Mouse (Mus musculus): ENCODE data around the gene Lsm10. TPM values are rescaled to one million over a fixed set of nuclear protein-coding genes. Genes with fewer than 3 reads are reported as not detected.

Lsm10 gene
- polyA plus RNA-seq, 1 experiment from 2014 or later: 45.7 TPM

DNA sequence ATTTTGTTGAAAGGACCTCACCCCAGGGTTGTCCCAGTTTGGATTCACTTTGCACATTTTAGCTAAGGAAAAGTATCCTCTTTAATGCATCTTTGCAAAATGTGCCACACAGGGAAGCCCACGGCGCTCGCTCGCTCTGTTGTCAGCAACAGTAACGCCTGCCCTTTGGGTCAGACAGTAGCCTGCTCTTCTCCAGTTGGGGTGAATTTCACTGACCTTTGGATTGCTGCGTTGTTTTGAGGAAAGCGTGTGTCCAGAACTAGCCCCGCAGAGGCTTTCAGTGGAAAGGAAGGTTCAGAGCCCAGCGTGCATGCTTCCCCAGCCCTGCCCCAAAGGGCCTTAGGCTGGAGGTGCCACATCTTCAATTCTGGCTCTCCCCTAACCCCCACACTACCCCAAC lies 19.0 kb downstream of the Lsm10 start:
- no peak for ATAC-seq (ENCODE audit: low FRiP score)
- Histone ChIP-seq H3K4me2 (no peak overlapping the region), H3K4me1 (ENCODE audit: control insufficient read depth, insufficient read depth, low read length) (peaks cover 10% of the 10 kb centered on the region), H3K9me3 (ENCODE audit: control insufficient read depth, low read length) (no peaks in the 10 kb centered on the region), H3K9ac (ENCODE audit: low read length) (no peak overlapping the region), H3K27me3 (ENCODE audit: control insufficient read depth, insufficient read depth, low read length) (no peaks in the 10 kb centered on the region), H3K4me3 (ENCODE audit: low read depth, low read length) (no peak overlapping the region), H3K36me3 (ENCODE audit: control insufficient read depth, insufficient read depth, low read length) (no peaks in the 10 kb centered on the region), H3K27ac (ENCODE audit: low read depth, low read length) (no peak overlapping the region)
- peak; percentile 68 for DNase-seq (ENCODE audit: low spot score, missing footprints)
- 92% methylated on average over 9 of the region's 9 CpGs for WGBS

DNA sequence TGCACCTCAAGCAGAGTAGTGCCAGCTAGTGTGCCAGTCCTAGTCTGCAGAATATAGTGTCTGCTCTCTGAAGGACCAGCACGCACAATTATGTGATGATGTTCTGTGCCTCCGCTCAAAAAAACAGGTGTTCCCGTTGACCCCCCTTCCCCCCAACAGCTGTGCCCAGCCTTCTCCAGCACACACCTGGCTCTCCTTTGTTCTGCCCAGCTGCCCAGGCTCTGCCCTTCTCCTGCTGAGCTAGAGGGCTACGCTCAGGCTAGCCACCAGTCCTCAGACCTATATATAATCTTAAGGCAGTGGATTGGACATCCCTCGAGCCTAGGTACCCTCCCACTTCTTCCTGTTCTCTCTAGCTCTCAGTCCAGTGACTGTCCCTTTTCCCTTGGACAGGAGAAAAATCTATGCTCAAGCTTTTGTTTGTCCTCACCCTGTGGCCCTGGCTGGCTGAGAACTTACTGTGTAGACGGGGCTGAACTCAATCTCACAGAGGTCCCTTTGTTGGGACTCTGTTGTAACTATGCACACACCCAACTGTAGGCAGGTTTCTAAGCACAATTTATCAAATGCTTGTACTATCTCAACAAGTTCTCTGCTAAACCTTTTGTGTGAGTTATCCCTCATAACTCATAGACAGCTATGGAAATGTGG lies 19.6 kb downstream of the Lsm10 start:
- peak; percentile 8 for DNase-seq (ENCODE audit: low spot score, missing footprints)
- 86% methylated on average over 6 of the region's 6 CpGs for WGBS
- H3K4me2 ChIP-seq: no peak overlapping the region
- no peaks in the 10 kb centered on the region for H3K9me3 ChIP-seq (ENCODE audit: control insufficient read depth, low read length)
- ATAC-seq (ENCODE audit: low FRiP score): no peak
- no peak overlapping the region for H3K27ac ChIP-seq (ENCODE audit: low read depth, low read length)
- H3K27me3 ChIP-seq (ENCODE audit: control insufficient read depth, insufficient read depth, low read length): no peaks in the 10 kb centered on the region
- H3K9ac ChIP-seq (ENCODE audit: low read length): no peak overlapping the region
- no peak overlapping the region for H3K4me3 ChIP-seq (ENCODE audit: low read depth, low read length)
- H3K4me1 ChIP-seq (ENCODE audit: control insufficient read depth, insufficient read depth, low read length): peaks cover 4% of the 10 kb centered on the region
- 0 out of 2 replicates have a peak, but pooled peaks cover 2% of the 10 kb centered on the region for H3K36me3 ChIP-seq (ENCODE audit: control insufficient read depth, insufficient read depth, low read length)

DNA sequence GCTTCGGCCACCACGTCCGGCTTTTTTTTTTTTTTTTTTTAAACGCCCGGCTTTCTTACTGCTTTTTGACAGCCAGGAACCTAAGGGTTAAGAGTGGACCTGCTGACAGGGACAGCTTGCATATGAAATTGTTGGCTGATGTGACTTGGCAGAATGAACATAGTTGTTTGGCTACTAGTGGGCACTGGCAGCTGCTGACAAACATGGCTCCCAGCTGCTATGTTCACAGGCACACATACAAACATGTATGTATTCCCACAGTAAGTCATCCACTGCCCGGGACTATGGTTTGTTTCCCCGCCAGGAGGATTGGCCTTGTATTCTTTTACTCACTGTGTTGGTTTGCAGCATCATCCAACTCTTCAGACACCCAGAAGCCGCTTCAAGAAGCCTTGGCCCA lies 20.7 kb downstream of the Lsm10 start:
- Histone ChIP-seq H3K9me3 (ENCODE audit: control insufficient read depth, low read length) (0 out of 2 replicates have a peak, but pooled peaks cover 2% of the 10 kb centered on the region), H3K4me3 (ENCODE audit: low read depth, low read length) (no peak overlapping the region), H3K27ac (ENCODE audit: low read depth, low read length) (no peak overlapping the region), H3K4me1 (ENCODE audit: control insufficient read depth, insufficient read depth, low read length) (no peaks in the 10 kb centered on the region), H3K4me2 (no peak overlapping the region), H3K27me3 (ENCODE audit: control insufficient read depth, insufficient read depth, low read length) (no peaks in the 10 kb centered on the region), H3K36me3 (ENCODE audit: control insufficient read depth, insufficient read depth, low read length) (peaks cover 7% of the 10 kb centered on the region; the same call in 1 of the 2 replicates), H3K9ac (ENCODE audit: low read length) (no peak overlapping the region)
- WGBS: 82% methylated on average over 8 of the region's 8 CpGs
- DNase-seq (ENCODE audit: low spot score, missing footprints): no peak
- no peak for ATAC-seq (ENCODE audit: low FRiP score)

DNA sequence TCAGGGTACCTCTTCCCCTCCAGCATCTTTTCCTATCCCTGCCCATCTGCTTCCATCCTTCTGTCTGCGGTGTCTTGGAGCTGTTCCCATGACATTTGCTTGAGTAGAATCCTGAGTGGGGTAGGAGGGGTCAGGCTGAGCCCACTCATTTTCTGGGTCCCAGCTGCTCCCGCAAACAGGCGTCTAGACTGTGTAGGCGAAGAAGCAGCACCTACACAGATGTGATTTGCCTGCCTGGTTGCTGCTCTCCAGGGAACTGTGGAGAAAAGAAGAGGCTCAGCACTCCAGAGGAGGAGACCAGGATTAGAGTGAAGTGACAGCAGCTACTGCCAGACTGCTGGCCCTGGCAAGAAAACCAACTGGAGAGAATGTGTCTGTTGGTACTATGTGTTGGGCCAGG lies 22.2 kb downstream of the Lsm10 start:
- no peak overlapping the region for H3K4me2 ChIP-seq
- no peak overlapping the region for H3K4me3 ChIP-seq (ENCODE audit: low read depth, low read length)
- 86% methylated on average over 4 of the region's 4 CpGs for WGBS
- ATAC-seq (ENCODE audit: low FRiP score) (no peak), DNase-seq (ENCODE audit: low spot score, missing footprints) (no peak)
- H3K9me3 ChIP-seq (ENCODE audit: control insufficient read depth, low read length): 0 out of 2 replicates have a peak, but pooled peaks cover 2% of the 10 kb centered on the region
- no peaks in the 10 kb centered on the region for H3K4me1 ChIP-seq (ENCODE audit: control insufficient read depth, insufficient read depth, low read length)
- H3K27me3 ChIP-seq (ENCODE audit: control insufficient read depth, insufficient read depth, low read length): no peaks in the 10 kb centered on the region
- no peak overlapping the region for H3K9ac ChIP-seq (ENCODE audit: low read length)
- H3K36me3 ChIP-seq (ENCODE audit: control insufficient read depth, insufficient read depth, low read length): peaks cover 7% of the 10 kb centered on the region; the same call in 1 of the 2 replicates
- no peak overlapping the region for H3K27ac ChIP-seq (ENCODE audit: low read depth, low read length)

DNA sequence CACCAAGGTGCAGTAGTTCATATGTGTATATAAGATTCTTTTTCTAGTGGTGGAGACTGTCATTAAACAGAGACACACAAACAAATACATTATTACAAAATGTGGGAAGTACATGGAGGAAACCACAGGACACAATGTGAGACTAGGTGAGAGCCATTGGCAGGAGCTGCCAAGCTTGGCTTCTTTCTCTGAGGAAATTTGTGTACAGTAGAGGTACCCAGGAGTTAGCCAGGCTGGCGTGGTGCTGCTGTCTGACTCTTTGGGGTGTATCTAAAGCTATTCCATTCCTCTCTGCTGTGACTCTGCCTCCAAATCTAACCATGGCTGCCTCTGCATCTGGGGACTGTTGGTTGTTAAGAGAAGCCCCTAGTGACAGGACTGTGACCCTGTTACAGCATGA lies 22.6 kb downstream of the Lsm10 start:
- H3K27ac ChIP-seq (ENCODE audit: low read depth, low read length): no peak overlapping the region
- no peak overlapping the region for H3K9ac ChIP-seq (ENCODE audit: low read length)
- 78% methylated on average over 1 of the region's 1 CpGs for WGBS
- no peaks in the 10 kb centered on the region for H3K27me3 ChIP-seq (ENCODE audit: control insufficient read depth, insufficient read depth, low read length)
- peaks cover 7% of the 10 kb centered on the region; the same call in 1 of the 2 replicates for H3K36me3 ChIP-seq (ENCODE audit: control insufficient read depth, insufficient read depth, low read length)
- no peak overlapping the region for H3K4me3 ChIP-seq (ENCODE audit: low read depth, low read length)
- no peak for ATAC-seq (ENCODE audit: low FRiP score)
- H3K4me1 ChIP-seq (ENCODE audit: control insufficient read depth, insufficient read depth, low read length): no peaks in the 10 kb centered on the region
- H3K9me3 ChIP-seq (ENCODE audit: control insufficient read depth, low read length): 0 out of 2 replicates have a peak, but pooled peaks cover 2% of the 10 kb centered on the region
- no peak for DNase-seq (ENCODE audit: low spot score, missing footprints)
- H3K4me2 ChIP-seq: no peak overlapping the region

DNA sequence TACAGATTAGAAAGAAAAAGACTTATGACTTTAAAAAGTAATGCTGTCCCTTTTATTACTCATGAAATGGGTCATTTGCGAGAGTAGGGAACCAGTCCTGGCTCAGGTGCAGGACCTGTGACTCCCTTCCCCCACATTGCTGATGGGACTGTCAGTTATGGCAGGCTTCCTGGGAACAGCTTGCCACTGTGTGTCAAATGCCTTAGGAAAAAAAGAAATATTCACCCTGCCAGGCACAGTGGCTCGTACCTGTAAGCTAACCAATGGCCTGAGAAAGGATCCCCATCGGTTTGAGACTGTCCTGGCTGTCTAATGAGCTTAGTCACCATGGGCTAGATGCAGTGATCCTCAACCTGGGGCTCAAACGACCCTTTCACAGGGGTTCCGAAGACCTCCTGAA lies 23.6 kb downstream of the Lsm10 start:
- WGBS: 90% methylated on average over 5 of the region's 5 CpGs
- Histone ChIP-seq H3K4me1 (ENCODE audit: control insufficient read depth, insufficient read depth, low read length) (no peaks in the 10 kb centered on the region), H3K4me2 (no peak overlapping the region), H3K9me3 (ENCODE audit: control insufficient read depth, low read length) (0 out of 2 replicates have a peak, but pooled peaks cover 2% of the 10 kb centered on the region), H3K27ac (ENCODE audit: low read depth, low read length) (no peak overlapping the region), H3K36me3 (ENCODE audit: control insufficient read depth, insufficient read depth, low read length) (peaks cover 7% of the 10 kb centered on the region; the same call in 1 of the 2 replicates), H3K27me3 (ENCODE audit: control insufficient read depth, insufficient read depth, low read length) (no peaks in the 10 kb centered on the region), H3K9ac (ENCODE audit: low read length) (no peak overlapping the region), H3K4me3 (ENCODE audit: low read depth, low read length) (no peak overlapping the region)
- no peak for ATAC-seq (ENCODE audit: low FRiP score)
- peak; percentile 81 for DNase-seq (ENCODE audit: low spot score, missing footprints)

DNA sequence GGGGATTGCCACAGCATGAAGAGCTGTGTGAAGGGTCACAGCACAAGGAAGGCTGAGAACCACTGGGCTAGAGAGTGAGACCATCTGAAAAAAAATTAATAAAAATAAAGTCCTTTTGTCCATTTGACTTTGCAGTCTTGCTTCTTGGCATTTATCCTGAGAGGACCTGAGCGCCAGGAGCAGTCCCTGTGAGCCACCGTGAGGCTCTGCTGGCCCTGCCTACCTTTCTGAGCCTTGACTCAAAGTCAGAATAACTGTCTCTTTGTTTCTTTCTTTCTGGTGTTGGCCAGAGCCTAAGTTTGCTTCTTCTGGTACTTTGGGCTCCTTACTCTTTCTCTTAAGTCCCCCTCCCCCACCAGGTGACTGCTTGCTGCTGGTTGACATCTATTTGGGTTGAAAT lies 24.1 kb downstream of the Lsm10 start:
- 98% methylated on average over 2 of the region's 2 CpGs for WGBS

DNA sequence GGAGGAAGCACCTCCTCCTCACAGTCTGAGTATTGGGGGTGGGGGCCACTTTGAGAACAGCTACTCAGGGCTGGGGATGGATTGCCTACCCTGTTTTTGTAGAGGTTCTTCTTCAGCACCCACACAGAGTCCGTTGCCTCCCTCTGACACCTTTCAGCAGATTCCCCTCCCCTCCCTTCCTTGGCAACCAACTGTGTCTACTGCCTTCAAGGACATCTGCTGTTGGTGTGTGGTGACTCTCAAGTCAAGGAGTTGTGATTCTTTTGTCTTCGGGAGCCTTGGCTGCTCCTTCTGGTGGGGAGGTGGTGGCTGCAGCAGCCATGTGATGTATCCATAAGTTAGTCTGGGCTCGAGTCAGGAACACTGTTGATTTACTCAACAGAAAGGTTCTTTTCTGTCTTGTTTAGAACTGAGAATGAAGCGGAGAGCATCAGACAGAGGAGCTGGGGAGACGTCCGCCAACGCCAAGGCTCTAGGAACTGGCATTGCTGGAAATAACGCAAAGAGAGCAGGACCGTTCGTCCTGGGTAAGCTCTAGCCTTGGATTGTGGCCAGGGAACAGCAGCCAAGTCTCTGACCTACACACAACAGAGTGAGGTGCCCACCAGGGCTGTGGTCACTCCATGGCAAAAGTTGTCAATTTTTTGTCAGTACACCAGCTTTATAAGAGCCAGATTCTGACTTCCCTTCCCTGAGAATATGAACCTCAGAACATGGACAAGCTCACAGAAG lies 27.1 kb downstream of the Lsm10 start:
- no peak overlapping the region for H3K27ac ChIP-seq (ENCODE audit: low read depth, low read length)
- DNase-seq (ENCODE audit: low spot score, missing footprints) (no peak), ATAC-seq (ENCODE audit: low FRiP score) (no peak)
- no peak overlapping the region for H3K4me2 ChIP-seq
- no peaks in the 10 kb centered on the region for H3K4me1 ChIP-seq (ENCODE audit: control insufficient read depth, insufficient read depth, low read length)
- H3K36me3 ChIP-seq (ENCODE audit: control insufficient read depth, insufficient read depth, low read length): peaks cover 11% of the 10 kb centered on the region; the same call in 1 of the 2 replicates
- 0 out of 2 replicates have a peak, but pooled peaks cover 2% of the 10 kb centered on the region for H3K9me3 ChIP-seq (ENCODE audit: control insufficient read depth, low read length)
- H3K4me3 ChIP-seq (ENCODE audit: low read depth, low read length): no peak overlapping the region
- no peak overlapping the region for H3K9ac ChIP-seq (ENCODE audit: low read length)
- no peaks in the 10 kb centered on the region for H3K27me3 ChIP-seq (ENCODE audit: control insufficient read depth, insufficient read depth, low read length)
- WGBS: 91% methylated on average over 10 of the region's 10 CpGs

More for the DNA sequence above, 24.1 kb downstream of the Lsm10 start:
- H3K4me2 ChIP-seq: no peak overlapping the region
- no peak overlapping the region for H3K9ac ChIP-seq (ENCODE audit: low read length)
- ATAC-seq (ENCODE audit: low FRiP score) (no peak), DNase-seq (ENCODE audit: low spot score, missing footprints) (no peak)
- H3K4me3 ChIP-seq (ENCODE audit: low read depth, low read length): no peak overlapping the region
- H3K27me3 ChIP-seq (ENCODE audit: control insufficient read depth, insufficient read depth, low read length): no peaks in the 10 kb centered on the region
- H3K9me3 ChIP-seq (ENCODE audit: control insufficient read depth, low read length): 0 out of 2 replicates have a peak, but pooled peaks cover 2% of the 10 kb centered on the region
- no peaks in the 10 kb centered on the region for H3K4me1 ChIP-seq (ENCODE audit: control insufficient read depth, insufficient read depth, low read length)
- H3K27ac ChIP-seq (ENCODE audit: low read depth, low read length): no peak overlapping the region
- H3K36me3 ChIP-seq (ENCODE audit: control insufficient read depth, insufficient read depth, low read length): peaks cover 7% of the 10 kb centered on the region; the same call in 1 of the 2 replicates

DNA sequence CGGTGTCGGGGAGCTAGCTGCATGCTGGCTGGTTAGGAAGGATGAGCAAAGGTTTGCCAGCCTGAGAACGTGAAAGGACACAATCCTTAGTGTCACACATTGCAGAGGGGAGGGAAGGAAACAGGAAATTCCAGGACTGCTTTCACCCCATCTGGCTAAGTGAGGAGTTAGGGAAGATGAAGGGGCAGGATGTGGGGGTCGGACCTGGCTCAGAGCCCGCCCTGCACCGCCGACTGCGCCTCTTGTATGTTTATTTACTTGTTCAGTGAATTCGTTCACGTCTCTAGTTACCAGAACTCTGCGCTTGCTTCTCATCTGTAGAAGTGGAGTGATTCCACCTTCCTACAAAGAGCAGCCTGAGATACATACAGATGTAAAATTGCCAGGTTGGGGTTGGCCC lies 34.1 kb downstream of the Lsm10 start:
- ATAC-seq (ENCODE audit: low FRiP score): no peak
- H3K27me3 ChIP-seq (ENCODE audit: control insufficient read depth, insufficient read depth, low read length): no peaks in the 10 kb centered on the region
- no peak overlapping the region for H3K4me3 ChIP-seq (ENCODE audit: low read depth, low read length)
- peaks cover 10% of the 10 kb centered on the region for H3K36me3 ChIP-seq (ENCODE audit: control insufficient read depth, insufficient read depth, low read length)
- H3K9ac ChIP-seq (ENCODE audit: low read length): no peak overlapping the region
- 85% methylated on average over 11 of the region's 11 CpGs for WGBS
- H3K9me3 ChIP-seq (ENCODE audit: control insufficient read depth, low read length): no peaks in the 10 kb centered on the region
- no peaks in the 10 kb centered on the region; the same call in 1 of the 2 replicates for H3K4me1 ChIP-seq (ENCODE audit: control insufficient read depth, insufficient read depth, low read length)
- H3K27ac ChIP-seq (ENCODE audit: low read depth, low read length): no peak overlapping the region
- DNase-seq (ENCODE audit: low spot score, missing footprints): no peak
- no peak overlapping the region for H3K4me2 ChIP-seq

All from midbrain, embryonic 11.5 days (tissue).